Mouse (Mus musculus): ENCODE measurements around the gene Mief2. TPM values are rescaled to one million over a fixed set of nuclear protein-coding genes. Genes with fewer than 3 reads are reported as not detected.
A peak's percentile ranks its signal among the peaks of the same experiment; 100 is the strongest.

Mief2 gene
- polyA plus RNA-seq, 1 experiment, result 12.8 TPM

GRCm38 (mm10) chr11:60707672-60708071 is 20.5 kb upstream of the Mief2 start:
- H3K27ac ChIP-seq (ENCODE audit: insufficient read depth, low read length), result no peak overlapping the region
- TF ChIP-seq CTCF (IDR thresholded peaks at IDR 0.05; ENCODE audit: extremely low read depth, insufficient read depth, insufficient read length, insufficient replicate concordance), result no peak
- TF ChIP-seq POLR2A (IDR thresholded peaks at IDR 0.05; ENCODE audit: low read depth, low read length), result no peak
- whole genome bisulfite sequencing, result 81% methylated on average over 3 of the region's 3 CpGs

DNA sequence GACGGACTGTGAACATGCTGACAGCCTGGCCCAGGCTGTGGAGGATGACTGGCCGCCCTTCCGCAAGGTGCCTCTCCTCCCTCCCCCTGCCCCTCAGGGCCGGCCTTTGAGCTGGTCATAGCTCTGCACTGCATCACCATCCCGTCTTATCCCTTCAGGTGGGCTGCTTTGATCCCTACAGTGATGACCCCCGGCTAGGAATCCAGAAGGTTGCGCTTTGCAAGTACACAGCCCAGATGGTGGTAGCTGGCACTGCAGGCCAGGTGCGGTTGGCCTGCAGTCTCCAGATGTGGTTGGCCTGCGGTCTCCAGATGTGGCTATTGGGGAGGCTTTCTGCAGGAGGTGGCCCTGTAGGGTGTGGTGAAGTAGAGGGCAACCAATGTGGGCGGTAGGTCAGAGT is 19.6 kb upstream of the Mief2 start:
- H3K4me1 ChIP-seq (ENCODE audit: control insufficient read depth, insufficient read depth, insufficient read length), result no peaks in the 10 kb centered on the region; the same call in 1 of the 2 replicates
- H3K36me3 ChIP-seq (ENCODE audit: control insufficient read depth, insufficient read depth, low read length), result peaks cover 48% of the 10 kb centered on the region
- TF ChIP-seq POLR2A (IDR thresholded peaks at IDR 0.05; ENCODE audit: low read depth, low read length), result no peak
- TF ChIP-seq CTCF (IDR thresholded peaks at IDR 0.05; ENCODE audit: extremely low read depth, insufficient read depth, insufficient read length, insufficient replicate concordance), result no peak
- no peaks in the 10 kb centered on the region for H3K27me3 ChIP-seq (ENCODE audit: control insufficient read depth, insufficient read depth, low read length)
- no peak for DNase-seq (ENCODE audit: low read depth in 1 of 2, low spot score in 2 of 2)
- no peak overlapping the region for H3K27ac ChIP-seq (ENCODE audit: insufficient read depth, low read length)
- H3K4me3 ChIP-seq (ENCODE audit: extremely low read depth, insufficient read depth, insufficient read length), result no peak overlapping the region
- WGBS, result 95% methylated on average over 10 of the region's 10 CpGs

More at GRCm38 (mm10) chr11:60707672-60708071, 20.5 kb upstream of the Mief2 start:
- H3K4me1 ChIP-seq (ENCODE audit: control insufficient read depth, insufficient read depth, insufficient read length), result peaks cover 3% of the 10 kb centered on the region; the same call in 1 of the 2 replicates
- DNase-seq (ENCODE audit: low read depth in 1 of 2, low spot score in 2 of 2), result peak in 1 of 2 experiments; percentile 11
- H3K4me3 ChIP-seq (ENCODE audit: extremely low read depth, insufficient read depth, insufficient read length), result no peak overlapping the region
- no peaks in the 10 kb centered on the region for H3K27me3 ChIP-seq (ENCODE audit: control insufficient read depth, insufficient read depth, low read length)
- H3K36me3 ChIP-seq (ENCODE audit: control insufficient read depth, insufficient read depth, low read length), result peaks cover 39% of the 10 kb centered on the region

GRCm38 (mm10) chr11:60709481-60710465 is 18.4 kb upstream of the Mief2 start:
- TF ChIP-seq CTCF (IDR thresholded peaks at IDR 0.05; ENCODE audit: extremely low read depth, insufficient read depth, insufficient read length, insufficient replicate concordance) (no peak), POLR2A (IDR thresholded peaks at IDR 0.05; ENCODE audit: low read depth, low read length) (no peak)
- WGBS, result 95% methylated on average over 45 of the region's 45 CpGs
- Histone ChIP-seq H3K27ac (ENCODE audit: insufficient read depth, low read length) (no peak overlapping the region), H3K4me3 (ENCODE audit: extremely low read depth, insufficient read depth, insufficient read length) (no peak overlapping the region), H3K4me1 (ENCODE audit: control insufficient read depth, insufficient read depth, insufficient read length) (no peaks in the 10 kb centered on the region; the same call in 1 of the 2 replicates), H3K27me3 (ENCODE audit: control insufficient read depth, insufficient read depth, low read length) (no peaks in the 10 kb centered on the region), H3K36me3 (ENCODE audit: control insufficient read depth, insufficient read depth, low read length) (peaks cover 55% of the 10 kb centered on the region)
- DNase-seq (ENCODE audit: low read depth in 1 of 2, low spot score in 2 of 2), result no peak

GRCm38 (mm10) chr11:60711218-60711617 is 17.0 kb upstream of the Mief2 start:
- H3K36me3 ChIP-seq (ENCODE audit: control insufficient read depth, insufficient read depth, low read length), result peaks cover 66% of the 10 kb centered on the region
- WGBS, result 95% methylated on average over 17 of the region's 17 CpGs
- H3K4me3 ChIP-seq (ENCODE audit: extremely low read depth, insufficient read depth, insufficient read length), result no peak overlapping the region
- H3K27ac ChIP-seq (ENCODE audit: insufficient read depth, low read length), result no peak overlapping the region
- no peaks in the 10 kb centered on the region; the same call in 1 of the 2 replicates for H3K4me1 ChIP-seq (ENCODE audit: control insufficient read depth, insufficient read depth, insufficient read length)
- DNase-seq (ENCODE audit: low read depth in 1 of 2, low spot score in 2 of 2), result no peak
- TF ChIP-seq POLR2A (IDR thresholded peaks at IDR 0.05; ENCODE audit: low read depth, low read length), result no peak
- TF ChIP-seq CTCF (IDR thresholded peaks at IDR 0.05; ENCODE audit: extremely low read depth, insufficient read depth, insufficient read length, insufficient replicate concordance), result no peak
- H3K27me3 ChIP-seq (ENCODE audit: control insufficient read depth, insufficient read depth, low read length), result no peaks in the 10 kb centered on the region

DNA sequence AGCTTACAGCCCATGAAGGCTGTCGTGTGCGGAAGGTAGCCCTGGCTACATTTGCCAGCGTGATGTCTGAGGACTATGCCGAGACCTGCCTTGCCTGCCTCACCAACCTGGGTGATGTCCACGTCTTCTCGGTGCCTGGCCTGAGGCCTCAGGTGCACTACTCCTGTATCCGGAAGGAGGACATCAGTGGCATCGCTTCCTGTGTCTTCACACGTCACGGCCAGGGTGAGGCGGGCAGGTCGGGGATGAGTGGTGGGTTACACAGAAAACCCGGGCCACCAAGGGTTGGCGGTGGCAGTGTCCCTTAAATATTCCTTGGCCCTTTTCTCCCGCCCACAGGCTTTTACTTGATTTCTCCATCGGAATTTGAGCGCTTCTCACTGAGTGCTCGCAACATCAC is 16.2 kb upstream of the Mief2 start:
- no peak for DNase-seq (ENCODE audit: low read depth in 1 of 2, low spot score in 2 of 2)
- Histone ChIP-seq H3K4me3 (ENCODE audit: extremely low read depth, insufficient read depth, insufficient read length) (no peak overlapping the region), H3K27me3 (ENCODE audit: control insufficient read depth, insufficient read depth, low read length) (no peaks in the 10 kb centered on the region), H3K4me1 (ENCODE audit: control insufficient read depth, insufficient read depth, insufficient read length) (no peaks in the 10 kb centered on the region; the same call in 1 of the 2 replicates), H3K36me3 (ENCODE audit: control insufficient read depth, insufficient read depth, low read length) (peaks cover 67% of the 10 kb centered on the region), H3K27ac (ENCODE audit: insufficient read depth, low read length) (no peak overlapping the region)
- TF ChIP-seq CTCF (IDR thresholded peaks at IDR 0.05; ENCODE audit: extremely low read depth, insufficient read depth, insufficient read length, insufficient replicate concordance) (no peak), POLR2A (IDR thresholded peaks at IDR 0.05; ENCODE audit: low read depth, low read length) (no peak)
- WGBS, result 94% methylated on average over 18 of the region's 18 CpGs

- Histone ChIP-seq H3K36me3 (ENCODE audit: control insufficient read depth, insufficient read depth, low read length) (peaks cover 65% of the 10 kb centered on the region), H3K4me1 (ENCODE audit: control insufficient read depth, insufficient read depth, insufficient read length) (no peaks in the 10 kb centered on the region), H3K4me3 (ENCODE audit: extremely low read depth, insufficient read depth, insufficient read length) (no peak overlapping the region), H3K27me3 (ENCODE audit: control insufficient read depth, insufficient read depth, low read length) (no peaks in the 10 kb centered on the region), H3K27ac (ENCODE audit: insufficient read depth, low read length) (no peak overlapping the region)
- DNase-seq (ENCODE audit: low read depth in 1 of 2, low spot score in 2 of 2), result no peak
- no peak for TF ChIP-seq POLR2A (IDR thresholded peaks at IDR 0.05; ENCODE audit: low read depth, low read length)
- 94% methylated on average over 13 of the region's 13 CpGs for WGBS
Observed at GRCm38 (mm10) chr11:60712639-60713255, 15.5 kb upstream of the Mief2 start.
